Mouse (Mus musculus) limb, embryonic 10.5 days (tissue): ENCODE measurements around the gene Rpp14. TPM values are rescaled to one million over a fixed set of nuclear protein-coding genes. Genes with fewer than 3 reads are reported as not detected.
"Not testable (repeated sequence)": the region's sequence is repeated elsewhere in the genome, so short reads cannot be mapped to it uniquely, and the experiment has no call there.

Source experiments
- DNase-seq: peaks from one replicate; pipeline ENCODE4 v3.0.0-alpha.2; 2017; ENCODE audit warnings: low spot score
- H3K27ac ChIP-seq: fragments of 300-500 bp; sonication (generic); 2 replicates; pipeline ENCODE4 v1.5.1; 2016; ENCODE audit warnings: mild to moderate bottlenecking
- H3K27me3 ChIP-seq: fragments of 300-500 bp; sonication (generic); 2 replicates; pipeline ENCODE4 v1.6.1; 2016; ENCODE audit warnings: low read depth, mild to moderate bottlenecking; ENCODE audit not compliant: poor library complexity, severe bottlenecking
- H3K36me3 ChIP-seq: fragments of 300-500 bp; sonication (generic); 2 replicates; pipeline ENCODE4 v1.6.1; 2016; ENCODE audit warnings: mild to moderate bottlenecking, moderate library complexity
- H3K4me1 ChIP-seq: fragments of 300-500 bp; sonication (generic); 2 replicates; pipeline ENCODE4 v1.6.1; 2016
- H3K4me3 ChIP-seq: fragments of 300-500 bp; sonication (generic); 2 replicates; pipeline ENCODE4 v1.5.1; 2016; ENCODE audit warnings: mild to moderate bottlenecking, moderate library complexity
- H3K9me3 ChIP-seq: fragments of 300-500 bp; sonication (generic); replicated peaks from 2 replicates; pipeline ENCODE4 v1.6.1; 2016; ENCODE audit warnings: mild to moderate bottlenecking
- WGBS: fragments of 180-500 bp; shearing (Covaris S2); methylation state at CpG from one replicate; pipeline ENCODE4 v1.1.7; 2016; 5-methylcytosine and 5-hydroxymethylcytosine counted together
- polyA plus RNA-seq: library from polyadenylated mRNA; unstranded; fragments of >200 nt; fragmentation: Nextera tagmentation; extraction: Ambion mirVana; gene quantifications from 2 replicates; pipeline ENCODE4 v1.2.1, GENCODE M21; 2016

The Rpp14 gene
- polyA plus RNA-seq, 1 experiment from 2014 or later: 51.3 TPM

DNA sequence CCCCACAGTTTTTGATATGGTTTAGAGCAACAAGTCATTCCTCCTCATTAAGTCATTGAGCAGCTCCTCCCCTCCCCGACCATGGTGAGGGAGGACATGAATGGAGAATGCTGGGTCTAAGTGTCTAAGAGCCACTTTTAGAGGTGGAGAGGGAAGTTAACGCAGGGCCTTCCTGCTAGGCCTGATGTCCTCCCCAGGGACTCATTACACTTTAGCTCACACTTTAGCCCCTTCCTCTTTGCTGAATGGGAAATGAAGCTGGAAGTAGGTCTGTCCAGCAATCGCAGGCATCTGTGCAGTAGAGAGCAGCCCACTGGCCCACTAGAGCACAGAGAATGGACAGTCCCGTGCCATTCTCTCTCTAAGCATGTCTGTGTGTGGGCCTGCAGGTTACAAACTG lies 27.9 kb downstream of the Rpp14 start:
- Histone ChIP-seq H3K9me3 (no peaks in the 10 kb centered on the region), H3K4me1 (no peaks in the 10 kb centered on the region), H3K4me3 (no peak overlapping the region), H3K27ac (no peak overlapping the region), H3K36me3 (no peaks in the 10 kb centered on the region), H3K27me3 (no peaks in the 10 kb centered on the region)
- no peak for DNase-seq
- WGBS: 87% methylated on average over 4 of the region's 4 CpGs

- Histone ChIP-seq H3K27ac (no peak overlapping the region), H3K9me3 (no peaks in the 10 kb centered on the region), H3K36me3 (no peaks in the 10 kb centered on the region), H3K4me1 (no peaks in the 10 kb centered on the region), H3K4me3 (no peak overlapping the region), H3K27me3 (no peaks in the 10 kb centered on the region)
- DNase-seq: no peak
- 91% methylated on average over 1 of the region's 1 CpGs for WGBS
These were observed 28.8 kb downstream of the Rpp14 start for GRCm38 (mm10) chr14:8108976-8109375.

DNA sequence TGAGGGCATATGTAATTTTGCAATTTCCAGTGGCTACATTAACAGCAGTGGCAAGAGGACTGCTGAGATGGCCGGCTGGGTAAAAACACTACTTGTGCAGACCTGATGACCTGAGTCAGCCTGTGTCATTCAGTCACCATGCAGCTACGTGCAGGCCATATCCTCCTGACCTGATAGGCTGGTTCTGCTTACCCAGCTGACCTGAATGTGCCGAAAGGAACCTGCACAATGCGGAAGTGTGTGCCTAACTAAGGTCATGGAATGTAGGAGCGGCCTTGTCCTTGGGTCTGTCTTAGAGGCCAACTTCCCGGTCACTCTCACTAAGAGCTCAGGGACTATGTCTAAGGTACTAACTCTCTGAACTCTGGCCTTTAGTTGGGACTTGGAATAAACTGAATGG lies 31.4 kb downstream of the Rpp14 start:
- 89% methylated on average over 6 of the region's 6 CpGs for WGBS
- no peak for DNase-seq
- Histone ChIP-seq H3K9me3 (no peaks in the 10 kb centered on the region), H3K27me3 (no peaks in the 10 kb centered on the region), H3K27ac (no peak overlapping the region), H3K36me3 (no peaks in the 10 kb centered on the region), H3K4me1 (no peaks in the 10 kb centered on the region), H3K4me3 (no peak overlapping the region)

DNA sequence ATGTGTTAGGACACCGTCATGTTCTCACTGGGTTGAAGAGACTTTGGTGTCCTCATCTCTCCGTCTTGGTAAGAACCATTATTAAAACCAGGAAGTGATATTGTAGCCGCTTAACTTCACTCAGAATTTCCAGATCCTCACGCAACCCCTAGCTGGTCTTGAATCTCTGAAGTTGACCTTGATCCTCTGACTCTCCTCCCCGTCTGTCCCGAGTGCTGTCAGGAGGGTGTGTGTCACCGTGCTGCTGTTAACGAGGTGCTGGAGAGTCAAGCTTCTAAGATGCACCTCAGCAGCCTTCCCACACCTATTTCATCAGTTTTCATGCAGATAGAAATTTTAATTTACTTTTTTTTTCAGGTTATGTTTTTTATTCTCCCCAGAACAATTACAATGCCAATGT lies 31.9 kb downstream of the Rpp14 start:
- no peaks in the 10 kb centered on the region for H3K36me3 ChIP-seq
- no peak for DNase-seq
- no peaks in the 10 kb centered on the region for H3K27me3 ChIP-seq
- H3K9me3 ChIP-seq: no peaks in the 10 kb centered on the region
- H3K4me3 ChIP-seq: no peak overlapping the region
- WGBS: 81% methylated on average over 8 of the region's 8 CpGs
- no peaks in the 10 kb centered on the region for H3K4me1 ChIP-seq
- H3K27ac ChIP-seq: no peak overlapping the region

GRCm38 (mm10) chr14:8113616-8114015 lies 33.4 kb downstream of the Rpp14 start:
- H3K27ac ChIP-seq: no peak overlapping the region
- H3K4me1 ChIP-seq: no peaks in the 10 kb centered on the region
- H3K9me3 ChIP-seq: no peaks in the 10 kb centered on the region
- H3K36me3 ChIP-seq: no peaks in the 10 kb centered on the region
- no peak overlapping the region for H3K4me3 ChIP-seq
- no peaks in the 10 kb centered on the region for H3K27me3 ChIP-seq
- 95% methylated on average over 2 of the region's 2 CpGs for WGBS
- DNase-seq: no peak

DNA sequence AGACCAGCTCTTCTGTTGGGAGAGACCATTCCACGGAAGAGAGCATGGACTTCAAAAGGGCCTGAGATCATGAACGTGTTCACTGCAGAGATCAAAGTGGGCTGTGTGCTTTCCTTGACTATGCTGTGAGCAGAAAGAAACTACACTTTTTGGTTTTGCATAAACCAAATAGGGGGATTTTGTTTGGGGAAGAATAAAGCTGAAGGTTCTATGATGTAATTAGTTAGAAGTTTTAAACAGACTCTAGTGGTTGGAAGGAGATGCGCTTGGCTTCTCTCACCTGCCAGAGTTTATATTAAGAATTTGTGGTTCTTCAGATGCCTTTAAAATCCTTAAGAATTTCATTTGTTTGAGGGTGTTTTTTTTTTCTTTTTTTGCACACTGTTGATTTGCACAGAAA lies 34.1 kb downstream of the Rpp14 start:
- H3K27me3 ChIP-seq: no peaks in the 10 kb centered on the region
- H3K4me3 ChIP-seq: no peak overlapping the region
- no peaks in the 10 kb centered on the region for H3K9me3 ChIP-seq
- no peaks in the 10 kb centered on the region for H3K36me3 ChIP-seq
- H3K4me1 ChIP-seq: no peaks in the 10 kb centered on the region
- DNase-seq: no peak
- WGBS: 55% methylated on average over 3 of the region's 3 CpGs
- no peak overlapping the region for H3K27ac ChIP-seq

GRCm38 (mm10) chr14:8114756-8115155 lies 34.6 kb downstream of the Rpp14 start:
- 86% methylated on average over 1 of the region's 1 CpGs for WGBS
- Histone ChIP-seq H3K4me1 (no peaks in the 10 kb centered on the region), H3K9me3 (no peaks in the 10 kb centered on the region), H3K36me3 (no peaks in the 10 kb centered on the region), H3K27ac (no peak overlapping the region), H3K4me3 (no peak overlapping the region), H3K27me3 (no peaks in the 10 kb centered on the region)
- no peak for DNase-seq

- Histone ChIP-seq H3K27me3 (no peaks in the 10 kb centered on the region), H3K4me3 (no peak overlapping the region), H3K4me1 (no peaks in the 10 kb centered on the region), H3K9me3 (no peaks in the 10 kb centered on the region), H3K36me3 (no peaks in the 10 kb centered on the region), H3K27ac (no peak overlapping the region)
- DNase-seq: no peak
- WGBS: 74% methylated on average over 4 of the region's 4 CpGs
These were observed 35.6 kb downstream of the Rpp14 start for GRCm38 (mm10) chr14:8115772-8116171.

DNA sequence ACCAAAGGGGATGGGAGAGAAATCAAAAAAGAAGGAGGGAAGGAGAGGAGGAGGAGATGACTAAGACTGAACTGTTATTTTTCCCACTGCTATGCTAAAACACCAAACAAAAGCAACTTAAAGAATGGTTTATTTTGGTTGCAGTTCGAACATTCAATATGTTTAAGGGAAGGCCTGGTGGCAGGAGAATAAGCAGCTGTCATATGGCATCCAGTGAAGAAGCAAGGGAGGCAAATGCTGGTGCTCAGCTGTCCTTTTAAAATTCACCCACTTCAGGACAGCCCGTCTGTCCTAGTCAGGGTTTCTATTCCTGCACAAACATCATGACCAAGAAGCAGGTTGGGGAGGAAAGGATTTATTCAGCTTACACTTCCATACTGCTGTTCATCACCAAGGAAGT lies 37.2 kb downstream of the Rpp14 start:
- no peak overlapping the region for H3K27ac ChIP-seq
- H3K4me1 ChIP-seq: no peaks in the 10 kb centered on the region
- H3K4me3 ChIP-seq: no peak overlapping the region
- no peaks in the 10 kb centered on the region for H3K27me3 ChIP-seq
- DNase-seq: no peak
- WGBS: 91% methylated on average over 2 of the region's 2 CpGs
- H3K36me3 ChIP-seq: 0 out of 2 replicates have a peak, but pooled peaks cover 3% of the 10 kb centered on the region
- no peaks in the 10 kb centered on the region for H3K9me3 ChIP-seq

DNA sequence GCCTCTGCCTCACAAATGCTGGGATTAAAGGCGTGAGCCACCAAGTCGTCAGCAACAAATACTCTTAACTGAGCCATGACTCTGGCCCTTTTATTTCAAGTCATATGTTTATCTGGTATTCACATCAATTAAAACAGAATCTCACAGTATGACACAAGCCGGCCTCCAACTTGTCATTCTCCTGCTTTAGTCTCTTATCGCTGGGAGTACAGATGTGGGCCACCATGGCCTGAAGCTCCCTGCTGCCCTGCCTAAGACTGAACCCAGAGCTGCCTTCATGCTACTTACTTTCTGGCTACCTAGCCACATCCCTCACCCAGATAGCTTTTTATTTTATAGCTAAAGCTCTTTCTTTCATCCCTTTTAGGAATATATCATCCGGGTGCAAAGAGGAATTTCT lies 39.3 kb downstream of the Rpp14 start:
- Histone ChIP-seq H3K4me3 (no peak overlapping the region), H3K36me3 (peaks cover 12% of the 10 kb centered on the region; the same call in 1 of the 2 replicates), H3K4me1 (no peaks in the 10 kb centered on the region), H3K27me3 (no peaks in the 10 kb centered on the region), H3K27ac (no peak overlapping the region), H3K9me3 (no peaks in the 10 kb centered on the region)
- no peak for DNase-seq
- WGBS: 93% methylated on average over 5 of the region's 5 CpGs

DNA sequence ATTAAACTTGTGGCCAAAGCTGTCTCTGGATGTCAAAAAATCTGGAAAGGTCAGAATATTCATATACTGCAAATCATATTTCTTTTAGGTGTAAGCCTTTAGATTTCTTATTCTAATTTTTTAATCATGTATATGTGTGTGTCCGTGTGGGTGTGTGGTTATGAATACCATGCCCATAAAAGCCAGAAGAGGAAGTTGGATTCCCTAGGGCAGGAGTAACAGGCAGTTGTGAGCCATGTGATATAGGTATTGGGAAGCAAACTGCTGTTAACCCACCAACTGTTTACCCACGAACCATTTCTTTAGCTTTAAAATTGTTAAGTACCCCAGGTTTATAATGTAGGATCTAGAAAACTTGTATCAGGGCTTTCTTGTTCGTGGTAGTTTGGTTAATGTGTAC lies 39.7 kb downstream of the Rpp14 start:
- Histone ChIP-seq H3K27me3 (no peaks in the 10 kb centered on the region), H3K36me3 (peaks cover 12% of the 10 kb centered on the region; the same call in 1 of the 2 replicates), H3K27ac (no peak overlapping the region), H3K4me1 (no peaks in the 10 kb centered on the region), H3K9me3 (no peaks in the 10 kb centered on the region), H3K4me3 (no peak overlapping the region)
- 85% methylated on average over 3 of the region's 3 CpGs for WGBS
- no peak for DNase-seq

GRCm38 (mm10) chr14:8123141-8123540 lies 43.0 kb downstream of the Rpp14 start:
- 96% methylated on average over 7 of the region's 7 CpGs for WGBS
- no peaks in the 10 kb centered on the region for H3K9me3 ChIP-seq
- no peak for DNase-seq

GRCm38 (mm10) chr14:8123611-8124010 lies 43.4 kb downstream of the Rpp14 start:
- not testable (repeated sequence) for H3K27ac ChIP-seq, H3K4me3 ChIP-seq, H3K27me3 ChIP-seq, H3K4me1 ChIP-seq, DNase-seq, H3K9me3 ChIP-seq
- WGBS: 91% methylated on average over 10 of the region's 10 CpGs
- peaks cover 20% of the 10 kb centered on the region for H3K36me3 ChIP-seq

More at GRCm38 (mm10) chr14:8123141-8123540, 43.0 kb downstream of the Rpp14 start:
- Histone ChIP-seq H3K4me3 (no peak overlapping the region), H3K27ac (no peak overlapping the region), H3K27me3 (no peaks in the 10 kb centered on the region), H3K36me3 (peaks cover 20% of the 10 kb centered on the region), H3K4me1 (no peaks in the 10 kb centered on the region)

GRCm38 (mm10) chr14:8124046-8124881 lies 44.1 kb downstream of the Rpp14 start:
- DNase-seq: no peak
- H3K27me3 ChIP-seq: no peaks in the 10 kb centered on the region
- no peak overlapping the region for H3K4me3 ChIP-seq
- 90% methylated on average over 7 of the region's 7 CpGs for WGBS
- no peaks in the 10 kb centered on the region for H3K4me1 ChIP-seq
- no peak overlapping the region for H3K27ac ChIP-seq
- no peaks in the 10 kb centered on the region for H3K9me3 ChIP-seq
- peaks cover 20% of the 10 kb centered on the region for H3K36me3 ChIP-seq
